Mouse (Mus musculus): Measurements from ENCODE around the gene Ubald2.
A peak's percentile ranks its signal among the peaks of the same experiment; 100 is the strongest.
"Not testable (repeated sequence)": the region's sequence is repeated elsewhere in the genome, so short reads cannot be mapped to it uniquely, and the experiment has no call there.

The Ubald2 gene

DNA sequence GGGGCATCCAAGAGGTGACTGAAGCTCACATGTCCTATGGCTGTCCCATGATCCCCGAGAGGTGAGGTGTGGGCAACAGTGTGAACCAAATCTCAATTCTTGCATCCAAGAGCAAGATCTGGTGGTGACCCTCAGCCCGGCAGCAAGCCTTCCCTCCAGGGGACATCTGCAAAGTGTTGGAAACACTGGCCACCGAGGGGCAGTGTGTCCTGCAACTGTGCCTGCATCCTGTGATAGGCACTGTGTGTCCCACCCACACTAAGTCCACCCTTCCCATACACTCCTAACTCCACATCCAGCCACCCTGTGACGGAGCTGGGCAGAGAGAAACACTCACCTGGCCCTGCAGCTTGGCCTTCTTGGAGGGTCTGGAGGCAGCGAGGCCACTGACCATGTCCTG is 13.9 kb downstream of the Ubald2 start:
- no peak for ATAC-seq (ENCODE audit: insufficient number of reproducible peaks, low FRiP score, low TSS enrichment)

DNA sequence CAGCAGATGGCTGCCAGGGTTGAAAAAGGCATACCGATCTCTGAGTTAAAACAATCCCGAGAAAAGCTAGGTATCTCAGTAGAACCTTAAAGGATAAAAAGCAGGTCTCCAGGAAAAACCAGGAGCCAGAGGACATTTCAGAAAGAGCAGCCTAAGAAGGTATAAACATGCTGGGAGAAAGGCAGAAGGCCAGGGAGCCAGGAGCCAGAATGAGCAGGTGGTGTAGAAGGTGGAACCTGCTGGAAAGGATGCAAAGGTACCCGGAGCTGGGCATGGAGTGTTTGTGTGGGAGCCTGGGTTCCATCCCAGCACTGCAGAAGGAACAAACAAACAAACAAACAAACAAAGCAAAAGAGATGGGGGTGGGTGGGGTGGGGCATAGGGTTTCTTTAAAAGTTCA is 15.4 kb downstream of the Ubald2 start:
- ATAC-seq (ENCODE audit: insufficient number of reproducible peaks, low FRiP score, low TSS enrichment) = no peak

DNA sequence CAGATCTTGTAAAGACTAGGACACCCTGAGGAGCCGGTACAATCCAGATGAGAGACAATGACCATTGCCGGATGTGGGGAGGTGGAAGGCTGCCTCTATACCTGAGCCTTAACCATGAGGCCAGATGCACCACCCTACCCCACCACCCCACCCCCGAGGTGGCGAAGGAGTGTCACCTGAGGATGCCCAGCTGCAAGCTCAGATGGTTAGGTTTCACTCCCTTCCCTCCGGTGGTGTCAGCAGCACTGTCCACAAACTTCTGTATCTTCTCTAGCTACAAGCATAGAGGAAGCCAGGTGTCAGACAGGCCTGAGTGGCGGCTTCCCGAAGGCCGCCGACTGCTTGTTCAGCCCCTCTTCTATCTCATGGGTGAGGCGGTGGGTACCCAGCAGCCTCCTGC is 20.0 kb downstream of the Ubald2 start:
- no peak for ATAC-seq (ENCODE audit: insufficient number of reproducible peaks, low FRiP score, low TSS enrichment)

DNA sequence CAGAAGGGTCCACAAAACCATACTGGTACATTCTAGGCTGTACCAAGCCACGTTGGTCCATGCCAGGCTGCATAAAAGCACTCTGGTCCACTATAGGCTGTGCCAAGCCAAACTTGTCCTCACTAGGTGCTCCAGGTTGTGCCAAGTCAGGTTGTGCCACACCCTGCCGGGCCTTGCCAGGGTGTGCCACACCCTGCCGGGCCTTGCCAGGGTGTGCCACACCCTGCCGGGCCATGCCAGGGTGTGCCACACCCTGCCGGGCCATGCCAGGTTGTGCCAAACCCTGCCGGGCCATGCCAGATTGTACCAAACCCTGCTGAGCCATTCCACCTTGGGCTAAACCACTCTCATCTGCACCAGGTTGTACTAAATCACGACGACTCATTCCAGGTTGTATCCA is 22.3 kb downstream of the Ubald2 start:
- ATAC-seq (ENCODE audit: insufficient number of reproducible peaks, low FRiP score, low TSS enrichment) = no peak

GRCm38 (mm10) chr11:116459786-116460185 is 25.9 kb downstream of the Ubald2 start:
- no peak for ATAC-seq (ENCODE audit: insufficient number of reproducible peaks, low FRiP score, low TSS enrichment)

DNA sequence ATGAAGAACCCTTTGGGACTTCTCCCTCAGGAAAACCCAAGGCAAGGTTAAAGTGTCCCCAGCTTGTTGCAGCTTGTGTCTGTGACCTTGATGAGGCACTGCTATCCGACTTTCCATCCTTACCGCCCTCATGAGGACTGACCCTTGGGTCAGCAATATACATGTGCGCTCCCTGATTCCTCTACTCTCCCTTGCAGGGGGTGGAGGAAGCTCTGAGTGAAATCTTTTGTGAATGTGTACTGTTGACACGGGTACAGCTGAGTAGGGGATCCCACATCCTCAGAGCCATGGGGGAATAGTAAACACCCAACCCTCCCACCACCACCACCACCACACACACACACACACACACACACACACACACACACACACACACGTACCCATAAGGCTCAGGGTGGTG is 29.4 kb downstream of the Ubald2 start:
- no peak for ATAC-seq (ENCODE audit: insufficient number of reproducible peaks, low FRiP score, low TSS enrichment)

DNA sequence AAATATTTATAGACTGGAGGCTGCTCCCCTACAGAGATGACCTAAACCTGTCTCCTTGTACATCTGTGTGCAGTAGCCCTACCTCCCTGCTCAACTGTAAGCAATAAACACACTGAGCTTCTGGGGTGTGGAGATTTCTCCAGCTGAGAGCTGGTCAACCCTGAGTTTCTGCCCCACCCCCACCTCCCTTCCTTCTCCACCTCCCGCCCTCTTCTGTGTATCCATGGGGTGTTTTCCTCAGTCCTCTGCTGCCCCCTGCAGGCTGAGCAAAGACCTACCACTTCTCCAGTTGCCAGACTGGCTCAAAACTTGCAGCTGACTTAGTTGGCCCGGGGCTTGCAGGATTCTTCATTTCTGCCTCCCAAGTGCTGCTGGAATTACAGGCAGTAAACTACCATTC is 29.9 kb downstream of the Ubald2 start:
- peak; percentile 20; the same call in 1 of the 2 replicates for ATAC-seq (ENCODE audit: insufficient number of reproducible peaks, low FRiP score, low TSS enrichment)

DNA sequence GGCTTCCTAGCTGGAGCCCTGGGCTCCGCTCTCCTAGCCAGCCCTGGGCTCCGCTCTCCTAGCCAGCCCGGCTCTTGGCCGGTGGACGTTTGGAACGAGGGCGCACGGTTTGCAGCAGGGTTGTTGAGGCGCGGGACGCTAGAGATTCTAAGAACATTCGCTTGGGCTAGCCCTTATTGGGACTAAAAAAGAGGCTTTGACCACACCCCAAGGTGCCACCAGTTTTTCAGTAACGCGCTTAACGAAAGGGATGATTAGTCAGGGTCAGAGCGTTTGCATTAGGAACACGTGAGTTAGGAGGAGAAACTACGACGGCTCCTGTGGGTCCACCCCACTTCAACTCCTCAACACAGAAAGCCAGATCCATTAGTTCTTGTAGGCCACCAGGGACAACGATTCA is 32.2 kb downstream of the Ubald2 start, which contains the start of gene Qrich2:
TSS of gene Qrich2 (minus strand) at position 101 of the 400 bp plus-strand sequence.
- ATAC-seq (ENCODE audit: insufficient number of reproducible peaks, low FRiP score, low TSS enrichment) = no peak

GRCm38 (mm10) chr11:116468338-116468737 is 34.4 kb downstream of the Ubald2 start:
- ATAC-seq (ENCODE audit: insufficient number of reproducible peaks, low FRiP score, low TSS enrichment) = not testable (repeated sequence)

- ATAC-seq (ENCODE audit: insufficient number of reproducible peaks, low FRiP score, low TSS enrichment) = no peak
These were observed 36.4 kb downstream of the Ubald2 start for GRCm38 (mm10) chr11:116470249-116470648.

GRCm38 (mm10) chr11:116470896-116471295 is 37.0 kb downstream of the Ubald2 start:
- no peak for ATAC-seq (ENCODE audit: insufficient number of reproducible peaks, low FRiP score, low TSS enrichment)

- no peak for ATAC-seq (ENCODE audit: insufficient number of reproducible peaks, low FRiP score, low TSS enrichment)
These were observed 38.4 kb downstream of the Ubald2 start for GRCm38 (mm10) chr11:116472275-116472674.

DNA sequence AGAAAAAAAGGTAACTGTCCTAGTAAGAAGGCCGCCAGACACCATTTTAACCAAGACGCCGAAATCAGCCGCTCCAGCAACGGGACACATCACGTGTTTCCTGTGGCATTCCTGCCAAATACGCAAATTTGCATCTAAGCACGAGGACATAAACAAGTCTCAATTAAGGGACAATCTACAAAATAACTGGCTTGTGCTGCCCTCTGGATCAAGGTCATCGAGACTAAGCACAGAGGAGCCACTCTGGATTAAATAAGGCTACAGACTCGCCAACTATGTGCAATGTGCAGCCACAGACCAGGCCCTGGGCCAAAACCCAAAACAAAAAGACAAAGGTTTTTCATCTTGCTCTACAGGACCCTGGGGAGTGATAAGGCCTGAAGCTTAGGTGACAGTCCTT is 42.1 kb downstream of the Ubald2 start:
- ATAC-seq (ENCODE audit: insufficient number of reproducible peaks, low FRiP score, low TSS enrichment) = no peak

- no peak for ATAC-seq (ENCODE audit: insufficient number of reproducible peaks, low FRiP score, low TSS enrichment)
These were observed 42.8 kb downstream of the Ubald2 start for GRCm38 (mm10) chr11:116476696-116477095.

- ATAC-seq (ENCODE audit: insufficient number of reproducible peaks, low FRiP score, low TSS enrichment) = no peak
These were observed 43.4 kb downstream of the Ubald2 start for GRCm38 (mm10) chr11:116477160-116477759.

GRCm38 (mm10) chr11:116478978-116479377 is 45.1 kb downstream of the Ubald2 start:
- no peak for ATAC-seq (ENCODE audit: insufficient number of reproducible peaks, low FRiP score, low TSS enrichment)

DNA sequence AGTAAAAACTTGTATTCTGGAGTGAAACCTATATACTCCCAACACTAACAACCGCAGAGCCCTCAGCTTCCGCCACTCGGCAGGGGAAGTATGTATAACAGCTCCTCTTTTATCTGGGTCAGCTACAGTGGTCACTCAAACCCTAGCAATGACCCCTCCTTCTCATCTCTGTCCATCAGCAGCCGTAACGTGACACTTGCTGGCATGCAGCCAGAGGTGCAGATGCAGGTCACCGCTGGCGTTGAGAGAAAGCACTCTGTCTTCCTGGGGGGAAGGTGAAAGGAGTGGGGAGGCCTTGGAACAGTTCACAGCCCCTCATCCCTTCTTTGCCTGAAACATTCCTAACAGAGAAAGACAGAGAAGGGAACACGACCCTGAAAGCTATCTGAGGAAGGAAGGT is 45.9 kb downstream of the Ubald2 start:
- no peak for ATAC-seq (ENCODE audit: insufficient number of reproducible peaks, low FRiP score, low TSS enrichment)

DNA sequence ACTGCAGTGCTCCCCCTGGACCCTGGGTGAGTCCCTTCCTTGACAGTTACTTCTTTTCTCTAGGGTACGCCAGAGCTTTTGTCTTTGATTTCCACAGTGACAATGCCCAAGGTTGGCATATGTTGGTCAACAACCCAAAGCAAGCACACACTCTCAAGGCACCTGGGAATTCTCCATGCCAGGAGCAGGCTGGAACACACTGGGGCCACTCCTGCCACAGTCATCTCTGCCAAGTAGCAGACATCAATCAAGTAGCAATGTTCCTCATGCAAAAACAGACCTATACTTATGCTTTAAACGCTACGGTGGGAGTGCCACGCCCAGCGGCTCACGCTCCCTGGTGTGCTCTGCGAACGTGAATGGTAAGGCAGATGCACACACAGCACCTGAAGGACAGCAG is 47.1 kb downstream of the Ubald2 start:
- no peak for ATAC-seq (ENCODE audit: insufficient number of reproducible peaks, low FRiP score, low TSS enrichment)

GRCm38 (mm10) chr11:116481776-116482175 is 47.9 kb downstream of the Ubald2 start:
- ATAC-seq (ENCODE audit: insufficient number of reproducible peaks, low FRiP score, low TSS enrichment) = peak; percentile 52; the same call in 1 of the 2 replicates

DNA sequence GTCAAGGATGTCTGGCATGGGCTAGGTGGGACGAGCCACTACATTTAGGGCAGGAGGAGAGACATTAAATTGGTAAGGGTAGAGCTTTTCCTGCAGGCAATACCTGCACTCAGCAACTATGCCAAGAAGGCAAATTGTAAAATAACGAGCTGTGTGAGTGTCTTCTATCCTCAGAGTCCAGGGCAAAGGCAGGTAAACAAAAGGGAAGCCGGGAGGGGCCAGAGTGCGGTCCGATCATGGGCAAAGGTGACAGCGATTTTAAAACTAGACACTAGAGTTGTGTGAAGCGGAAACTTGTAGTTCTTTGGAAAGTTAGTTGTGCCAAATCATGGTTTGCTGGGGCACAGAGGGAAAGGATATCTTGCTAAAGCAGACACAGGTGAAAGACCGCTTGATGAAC is 50.4 kb downstream of the Ubald2 start:
- ATAC-seq (ENCODE audit: insufficient number of reproducible peaks, low FRiP score, low TSS enrichment) = no peak

- ATAC-seq (ENCODE audit: insufficient number of reproducible peaks, low FRiP score, low TSS enrichment) = no peak
These were observed 54.3 kb downstream of the Ubald2 start for GRCm38 (mm10) chr11:116488207-116488606.

Data from cerebellum, adult (tissue).